Mouse (Mus musculus) CH12.LX (cell line): ENCODE measurements around the gene Abtb1.

Source experiments
- CHD1 ChIP-seq: IDR thresholded peaks from 2 replicates; pipeline ENCODE4 v1.6.1; 2012; ENCODE audit warnings: low read depth, low read length, improper control_type of control experiment, inconsistent platforms
- CTCF ChIP-seq, 2 experiments: IDR thresholded peaks in 1 of 2; conservative IDR thresholded peaks in 1 of 2; 2 replicates each; pipeline ENCODE4 v1.5.1; 2011 to 2012; ENCODE audit warnings: low read depth in 2 of 2, low read length in 2 of 2, improper control_type of control experiment in 1 of 2, inconsistent platforms in 1 of 2, mild to moderate bottlenecking in 1 of 2, moderate library complexity in 1 of 2
- ELF1 ChIP-seq: IDR thresholded peaks from 2 replicates; pipeline ENCODE4 v1.6.1; 2014; ENCODE audit warnings: low read depth, mild to moderate bottlenecking, inconsistent platforms, low read length, improper control_type of control experiment
- HCFC1 ChIP-seq: IDR thresholded peaks from 2 replicates; pipeline ENCODE4 v1.6.1; 2012; ENCODE audit warnings: low read depth, mild to moderate bottlenecking, inconsistent platforms, low read length, improper control_type of control experiment
- MAX ChIP-seq: IDR thresholded peaks from 2 replicates; pipeline ENCODE4 v1.6.1; 2011; ENCODE audit warnings: low read length, improper control_type of control experiment
- MEF2A ChIP-seq: IDR thresholded peaks from 2 replicates; pipeline ENCODE4 v1.6.1; 2014; ENCODE audit warnings: low read depth, mild to moderate bottlenecking, inconsistent platforms, low read length, improper control_type of control experiment, borderline replicate concordance
- POLR2A ChIP-seq: IDR thresholded peaks from 2 replicates; pipeline ENCODE4 v1.6.1; 2011; ENCODE audit warnings: low read depth, mild to moderate bottlenecking, improper control_type of control experiment, low read length
- RCOR1 ChIP-seq: conservative IDR thresholded peaks from 2 replicates; pipeline ENCODE4 v1.6.1; 2012; ENCODE audit warnings: low read depth, mild to moderate bottlenecking, inconsistent platforms, low read length, improper control_type of control experiment
- SIN3A ChIP-seq: IDR thresholded peaks from 2 replicates; pipeline ENCODE4 v1.6.1; 2012; ENCODE audit warnings: low read length, improper control_type of control experiment, inconsistent platforms
- SMC3 ChIP-seq: IDR thresholded peaks from 2 replicates; pipeline ENCODE4 v1.6.1; 2011; ENCODE audit warnings: low read depth, low read length, improper control_type of control experiment
- UBTF ChIP-seq: IDR thresholded peaks from 2 replicates; pipeline ENCODE4 v1.6.1; 2012; ENCODE audit warnings: low read depth, mild to moderate bottlenecking, inconsistent platforms, low read length, improper control_type of control experiment, moderate library complexity
- USF1 ChIP-seq: IDR thresholded peaks from 2 replicates; pipeline ENCODE4 v1.6.1; 2014; ENCODE audit warnings: low read depth, mild to moderate bottlenecking, inconsistent platforms, low read length, improper control_type of control experiment
- ZMIZ1 ChIP-seq: IDR thresholded peaks from 2 replicates; pipeline ENCODE4 v1.6.1; 2012; ENCODE audit warnings: low read depth, mild to moderate bottlenecking, inconsistent platforms, low read length, improper control_type of control experiment

- TF ChIP-seq UBTF (no peak), MEF2A (no peak), SMC3 (no peak), USF1 (no peak), ELF1 (no peak), CTCF (conservative IDR thresholded peaks at IDR 0.05 in 1 of 2, IDR thresholded peaks at IDR 0.05 in 1 of 2; ENCODE audit: low read depth in 2 of 2, low read length in 2 of 2) (no peak), POLR2A (no peak), ZMIZ1 (no peak), MAX (no peak), RCOR1 (no peak), SIN3A (no peak), HCFC1 (no peak), CHD1 (no peak)
Measured at GRCm38 (mm10) chr6:88847571-88847970, 5.8 kb upstream of the Abtb1 start.
